Mouse (Mus musculus) megakaryocyte, embryonic 14.5 days (primary cell): Measurements from ENCODE around the gene Jsrp1.

Experiments
- FLI1 ChIP-seq: IDR thresholded peaks from 2 replicates; pipeline ENCODE4 v1.6.1; 2012; ENCODE audit warnings: low read length, inconsistent platforms, mixed read lengths
- GATA1 ChIP-seq: IDR thresholded peaks from 3 replicates; pipeline ENCODE4 v1.6.1; 2012; ENCODE audit warnings: mixed read lengths, low read length, inconsistent platforms, borderline replicate concordance

DNA sequence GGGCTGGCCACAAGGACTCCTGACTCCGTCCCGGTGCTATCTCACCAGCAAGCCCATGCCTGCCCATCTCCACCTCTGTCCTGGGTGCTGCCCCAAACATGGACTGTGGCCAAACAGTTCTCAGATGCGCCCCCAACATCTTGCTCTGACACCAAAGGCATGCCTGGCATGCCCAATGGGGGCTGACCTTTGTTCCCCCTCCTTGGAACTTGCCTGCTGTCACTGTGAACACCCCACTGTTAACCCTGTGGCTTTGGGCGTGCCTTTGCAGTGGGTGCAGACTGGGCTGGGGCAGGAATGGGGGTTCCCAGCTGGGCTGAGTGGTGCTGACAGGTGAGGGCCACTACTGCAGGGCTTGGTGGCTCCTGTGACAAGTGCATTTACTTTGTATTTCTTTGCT is 19.5 kb downstream of the Jsrp1 start:
- TF ChIP-seq GATA1 (no peak), FLI1 (no peak)
